Mouse (Mus musculus): ENCODE data around the gene Snx13. TPM values are rescaled to one million over a fixed set of nuclear protein-coding genes. Genes with fewer than 3 reads are reported as not detected.

Gene Snx13
- polyA plus RNA-seq, 1 experiment: 2.9 TPM

DNA sequence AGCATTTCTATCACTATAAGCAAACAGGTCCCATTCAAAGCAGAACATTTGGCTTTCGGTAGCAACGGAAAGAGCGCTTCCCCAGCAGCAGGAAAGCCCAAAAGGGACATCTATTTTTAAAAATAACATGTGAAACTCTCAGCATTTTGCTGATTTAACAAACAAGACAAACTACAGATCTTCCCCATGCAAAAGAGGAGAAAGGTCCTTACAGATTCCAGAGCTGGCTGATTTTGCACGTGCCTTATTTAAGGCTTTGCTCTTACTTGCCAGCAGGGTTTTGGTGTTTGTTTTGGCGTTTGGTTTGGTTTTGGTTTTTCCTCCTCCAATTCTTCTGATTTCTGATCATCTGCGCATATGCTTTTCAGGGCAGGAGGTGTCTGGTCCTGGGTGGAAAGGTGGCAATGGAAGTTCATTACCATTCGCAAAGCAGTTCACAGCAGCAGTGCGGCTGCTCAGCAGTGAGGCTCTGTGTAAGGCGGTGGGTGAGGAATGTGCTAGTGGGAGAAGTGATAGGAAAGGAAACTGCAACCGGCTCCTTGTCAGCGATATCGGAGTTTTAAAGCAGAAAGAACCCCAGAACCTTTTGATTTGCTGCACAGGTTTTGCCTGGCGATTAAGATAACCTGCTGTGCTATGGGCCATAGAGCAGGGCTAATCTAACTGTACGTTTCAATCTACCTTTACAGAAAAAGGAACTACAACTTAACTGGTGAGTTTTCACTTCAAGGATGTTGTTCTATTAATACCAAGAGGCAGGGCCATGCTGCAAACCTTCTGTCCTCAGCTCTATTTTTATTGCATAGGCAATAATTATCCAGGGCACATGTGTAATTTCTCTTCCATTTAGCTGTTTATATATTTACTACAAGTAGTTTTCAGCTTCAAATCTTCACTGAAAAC lies 8.1 kb upstream of the Snx13 start:
- Histone ChIP-seq H3K79me2 (ENCODE audit: control insufficient read depth, insufficient read depth) (no peaks in the 10 kb centered on the region), H3K4me3 (ENCODE audit: insufficient read depth, poor library complexity, severe bottlenecking) (no peak overlapping the region), H3K36me3 (ENCODE audit: control insufficient read depth, insufficient read depth) (no peaks in the 10 kb centered on the region), H3K79me3 (ENCODE audit: low read depth) (no peaks in the 10 kb centered on the region), H3ac (ENCODE audit: control insufficient read depth, insufficient read length, low read depth) (no peak overlapping the region), H3K27me3 (ENCODE audit: control insufficient read depth, insufficient read depth, insufficient read length) (no peaks in the 10 kb centered on the region)
- TF ChIP-seq MYOD1 (IDR thresholded peaks at IDR 0.05; ENCODE audit: control insufficient read depth, insufficient read length, low read depth): no peak
- no peak for TF ChIP-seq CTCF (IDR thresholded peaks at IDR 0.05; ENCODE audit: control insufficient read depth, insufficient read depth, insufficient read length)
- TF ChIP-seq MYOG (IDR thresholded peaks at IDR 0.05; ENCODE audit: control insufficient read depth, extremely low read depth, insufficient read length): no peak
- TF ChIP-seq USF1 (IDR thresholded peaks at IDR 0.05; ENCODE audit: low read depth): no peak
- no peak for TF ChIP-seq MAX (IDR thresholded peaks at IDR 0.05)
- no peak for TF ChIP-seq FOSL1 (IDR thresholded peaks at IDR 0.05; ENCODE audit: insufficient read depth, low read length, poor library complexity, severe bottlenecking)
- TF ChIP-seq CEBPB (IDR thresholded peaks at IDR 0.05; ENCODE audit: low read depth): no peak

DNA sequence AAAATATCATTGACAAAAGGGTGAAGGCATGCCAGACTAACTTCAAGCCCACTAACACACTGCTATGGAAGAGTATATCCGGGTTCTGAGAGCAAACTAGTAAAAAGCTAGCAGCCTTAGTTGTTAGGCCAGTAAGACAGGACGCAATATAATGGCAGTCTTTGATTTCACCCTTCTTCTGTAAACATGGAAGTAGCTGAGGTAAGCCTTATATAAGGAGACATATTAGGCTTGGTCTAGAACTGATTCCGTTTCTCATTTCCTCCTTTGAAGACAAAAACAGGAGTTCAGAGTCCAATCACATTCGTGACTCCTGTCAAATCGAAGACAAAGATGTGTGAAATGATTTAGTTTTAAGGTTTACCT lies 7.4 kb upstream of the Snx13 start:
- Histone ChIP-seq H3K27me3 (ENCODE audit: control insufficient read depth, insufficient read depth, insufficient read length) (no peaks in the 10 kb centered on the region), H3K79me2 (ENCODE audit: control insufficient read depth, insufficient read depth) (no peaks in the 10 kb centered on the region), H3ac (ENCODE audit: control insufficient read depth, insufficient read length, low read depth) (no peak overlapping the region), H3K79me3 (ENCODE audit: low read depth) (no peaks in the 10 kb centered on the region), H3K36me3 (ENCODE audit: control insufficient read depth, insufficient read depth) (no peaks in the 10 kb centered on the region), H3K4me3 (ENCODE audit: insufficient read depth, poor library complexity, severe bottlenecking) (no peak overlapping the region)
- no peak for TF ChIP-seq FOSL1 (IDR thresholded peaks at IDR 0.05; ENCODE audit: insufficient read depth, low read length, poor library complexity, severe bottlenecking)
- no peak for TF ChIP-seq CTCF (IDR thresholded peaks at IDR 0.05; ENCODE audit: control insufficient read depth, insufficient read depth, insufficient read length)
- TF ChIP-seq MYOD1 (IDR thresholded peaks at IDR 0.05; ENCODE audit: control insufficient read depth, insufficient read length, low read depth): no peak
- no peak for TF ChIP-seq USF1 (IDR thresholded peaks at IDR 0.05; ENCODE audit: low read depth)
- TF ChIP-seq CEBPB (IDR thresholded peaks at IDR 0.05; ENCODE audit: low read depth): no peak
- no peak for TF ChIP-seq MAX (IDR thresholded peaks at IDR 0.05)

DNA sequence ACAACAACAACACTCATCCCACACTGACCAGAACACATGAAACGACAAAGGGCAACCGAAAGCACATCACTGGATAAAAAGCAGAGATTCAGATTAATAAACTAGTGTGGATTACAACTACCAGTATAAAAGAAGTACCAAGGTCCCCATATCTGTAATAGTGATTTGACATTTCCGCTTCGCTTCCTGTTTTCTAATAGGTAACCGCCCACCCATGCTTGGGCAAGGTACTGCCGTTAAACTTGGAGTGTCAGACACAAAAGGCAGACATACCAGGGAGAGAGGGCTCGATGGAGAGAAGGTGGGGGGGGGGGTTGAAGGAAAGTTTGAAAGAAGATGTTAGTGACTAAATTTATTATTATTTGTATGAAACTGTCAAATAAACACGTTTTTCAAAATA lies 5.0 kb upstream of the Snx13 start:
- Histone ChIP-seq H3ac (ENCODE audit: control insufficient read depth, insufficient read length, low read depth) (no peak overlapping the region), H3K4me3 (ENCODE audit: insufficient read depth, poor library complexity, severe bottlenecking) (no peak overlapping the region), H3K79me3 (ENCODE audit: low read depth) (no peaks in the 10 kb centered on the region), H3K27me3 (ENCODE audit: control insufficient read depth, insufficient read depth, insufficient read length) (no peaks in the 10 kb centered on the region), H3K36me3 (ENCODE audit: control insufficient read depth, insufficient read depth) (no peaks in the 10 kb centered on the region), H3K79me2 (ENCODE audit: control insufficient read depth, insufficient read depth) (peaks cover 1% of the 10 kb centered on the region)
- TF ChIP-seq CEBPB (IDR thresholded peaks at IDR 0.05; ENCODE audit: low read depth) (no peak), MYOD1 (IDR thresholded peaks at IDR 0.05; ENCODE audit: control insufficient read depth, insufficient read length, low read depth) (no peak), USF1 (IDR thresholded peaks at IDR 0.05; ENCODE audit: low read depth) (no peak), MYOG (IDR thresholded peaks at IDR 0.05; ENCODE audit: control insufficient read depth, extremely low read depth, insufficient read length) (no peak), FOSL1 (IDR thresholded peaks at IDR 0.05; ENCODE audit: insufficient read depth, low read length, poor library complexity, severe bottlenecking) (no peak), CTCF (IDR thresholded peaks at IDR 0.05; ENCODE audit: control insufficient read depth, insufficient read depth, insufficient read length) (no peak), MAX (IDR thresholded peaks at IDR 0.05) (no peak)

DNA sequence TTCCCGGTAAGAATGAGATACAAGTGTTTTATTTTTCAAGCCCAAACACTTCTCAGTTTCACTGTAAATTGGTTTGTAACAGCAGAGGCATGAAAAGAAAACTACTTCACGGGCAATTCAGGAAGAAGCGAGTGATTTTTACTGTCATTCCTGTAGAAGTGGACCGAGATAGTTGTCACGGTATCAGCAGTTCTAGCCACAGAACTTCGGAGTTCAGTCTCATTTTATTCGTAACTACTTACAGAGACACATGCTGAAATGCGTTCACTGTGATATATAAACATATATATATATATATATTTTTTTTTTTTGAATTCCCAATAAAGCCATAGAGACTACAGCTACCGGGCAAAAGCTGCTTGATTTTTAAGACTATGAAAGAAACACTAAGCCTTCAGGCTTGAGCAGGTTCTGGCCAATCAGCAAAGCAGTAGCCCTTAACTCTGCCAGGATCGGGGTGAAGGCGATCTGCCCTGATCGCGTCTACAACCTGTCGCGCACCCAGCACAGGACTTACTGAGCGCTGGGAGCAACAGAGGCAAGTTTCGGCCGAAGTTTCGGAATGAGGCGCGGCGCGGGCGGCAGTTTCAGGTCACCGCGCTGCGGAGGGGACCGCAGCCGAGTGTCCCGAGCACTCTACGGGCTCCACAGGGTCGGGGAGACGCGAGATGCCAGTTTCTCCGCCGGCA lies 532 bp upstream of the Snx13 start:
- peak overlapping the region; percentile 80 for H3ac ChIP-seq (ENCODE audit: control insufficient read depth, insufficient read length, low read depth)
- H3K36me3 ChIP-seq (ENCODE audit: control insufficient read depth, insufficient read depth): no peaks in the 10 kb centered on the region
- no peak for TF ChIP-seq MYOG (IDR thresholded peaks at IDR 0.05; ENCODE audit: control insufficient read depth, extremely low read depth, insufficient read length)
- no peak for TF ChIP-seq MYOD1 (IDR thresholded peaks at IDR 0.05; ENCODE audit: control insufficient read depth, insufficient read length, low read depth)
- no peak for TF ChIP-seq FOSL1 (IDR thresholded peaks at IDR 0.05; ENCODE audit: insufficient read depth, low read length, poor library complexity, severe bottlenecking)
- TF ChIP-seq CEBPB (IDR thresholded peaks at IDR 0.05; ENCODE audit: low read depth): no peak
- TF ChIP-seq USF1 (IDR thresholded peaks at IDR 0.05; ENCODE audit: low read depth): no peak
- no peak for TF ChIP-seq MAX (IDR thresholded peaks at IDR 0.05)
- no peak for TF ChIP-seq CTCF (IDR thresholded peaks at IDR 0.05; ENCODE audit: control insufficient read depth, insufficient read depth, insufficient read length)
- peak overlapping the region; percentile 92 for H3K4me3 ChIP-seq (ENCODE audit: insufficient read depth, poor library complexity, severe bottlenecking)
- no peaks in the 10 kb centered on the region for H3K27me3 ChIP-seq (ENCODE audit: control insufficient read depth, insufficient read depth, insufficient read length)
- H3K79me2 ChIP-seq (ENCODE audit: control insufficient read depth, insufficient read depth): peaks cover 46% of the 10 kb centered on the region
- peaks cover 32% of the 10 kb centered on the region for H3K79me3 ChIP-seq (ENCODE audit: low read depth)

DNA sequence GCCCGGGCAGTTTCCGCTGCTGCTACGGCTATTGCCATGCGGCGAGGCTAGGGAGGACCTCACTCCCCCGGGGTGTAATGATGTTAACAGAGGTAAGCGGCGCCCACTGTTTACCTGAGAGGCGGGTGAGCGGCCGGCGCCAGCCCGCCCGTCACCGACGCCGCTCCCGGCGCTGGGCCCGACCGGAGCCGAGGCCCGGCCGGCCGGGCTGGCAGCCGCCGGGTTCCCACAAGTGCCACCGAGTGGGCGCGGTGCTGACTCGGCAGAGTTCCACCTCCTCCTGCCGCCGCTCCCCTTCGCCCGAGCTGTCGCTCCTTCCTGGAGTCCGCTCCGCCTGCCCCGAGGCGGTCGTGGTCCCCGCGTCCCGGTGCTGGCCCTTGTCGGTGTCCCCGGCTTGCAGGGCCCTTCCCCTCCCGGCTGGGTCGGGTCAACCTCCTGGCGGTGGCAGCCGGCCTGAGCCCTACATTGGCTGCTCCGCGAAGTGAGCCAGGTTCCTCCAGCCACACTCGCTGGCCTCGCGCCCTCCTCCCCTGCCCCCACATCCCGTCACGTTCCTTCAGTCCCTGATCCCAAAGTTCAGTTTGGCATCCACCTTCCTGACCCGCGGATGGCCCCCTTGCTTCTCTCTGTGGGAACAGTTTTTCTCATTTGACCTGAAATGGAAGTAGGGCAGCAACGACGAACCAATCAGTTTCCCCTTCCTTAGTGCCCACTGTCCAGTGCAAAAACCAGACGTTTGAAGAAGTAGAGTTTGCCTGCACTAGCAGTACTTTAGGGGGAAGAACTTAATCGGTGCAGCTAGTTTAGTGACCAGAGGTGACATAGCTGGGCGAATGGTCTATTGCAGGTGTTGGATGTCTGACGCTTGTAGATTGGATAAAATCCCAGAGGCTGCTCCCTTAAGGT lies 587 bp downstream of the Snx13 start:
- Histone ChIP-seq H3K36me3 (ENCODE audit: control insufficient read depth, insufficient read depth) (no peaks in the 10 kb centered on the region), H3K79me2 (ENCODE audit: control insufficient read depth, insufficient read depth) (peaks cover 57% of the 10 kb centered on the region), H3ac (ENCODE audit: control insufficient read depth, insufficient read length, low read depth) (peak overlapping the region; percentile 81), H3K79me3 (ENCODE audit: low read depth) (peaks cover 42% of the 10 kb centered on the region), H3K27me3 (ENCODE audit: control insufficient read depth, insufficient read depth, insufficient read length) (no peaks in the 10 kb centered on the region), H3K4me3 (ENCODE audit: insufficient read depth, poor library complexity, severe bottlenecking) (peak overlapping the region; percentile 92)
- TF ChIP-seq MYOD1 (IDR thresholded peaks at IDR 0.05; ENCODE audit: control insufficient read depth, insufficient read length, low read depth): no peak
- TF ChIP-seq FOSL1 (IDR thresholded peaks at IDR 0.05; ENCODE audit: insufficient read depth, low read length, poor library complexity, severe bottlenecking): no peak
- no peak for TF ChIP-seq USF1 (IDR thresholded peaks at IDR 0.05; ENCODE audit: low read depth)
- TF ChIP-seq CTCF (IDR thresholded peaks at IDR 0.05; ENCODE audit: control insufficient read depth, insufficient read depth, insufficient read length): no peak
- no peak for TF ChIP-seq MYOG (IDR thresholded peaks at IDR 0.05; ENCODE audit: control insufficient read depth, extremely low read depth, insufficient read length)
